Mouse (Mus musculus) right cerebral cortex, adult 2 months (tissue): ENCODE data around the gene Rad51d.
"Not testable (repeated sequence)": the region's sequence is repeated elsewhere in the genome, so short reads cannot be mapped to it uniquely, and the experiment has no call there.

Source experiments
- DNase-seq, 2 experiments: peaks; one replicate each; pipeline ENCODE4 v3.0.0; 2021 to 2022; ENCODE audit warnings: low spot score in 2 of 2

Gene Rad51d

DNA sequence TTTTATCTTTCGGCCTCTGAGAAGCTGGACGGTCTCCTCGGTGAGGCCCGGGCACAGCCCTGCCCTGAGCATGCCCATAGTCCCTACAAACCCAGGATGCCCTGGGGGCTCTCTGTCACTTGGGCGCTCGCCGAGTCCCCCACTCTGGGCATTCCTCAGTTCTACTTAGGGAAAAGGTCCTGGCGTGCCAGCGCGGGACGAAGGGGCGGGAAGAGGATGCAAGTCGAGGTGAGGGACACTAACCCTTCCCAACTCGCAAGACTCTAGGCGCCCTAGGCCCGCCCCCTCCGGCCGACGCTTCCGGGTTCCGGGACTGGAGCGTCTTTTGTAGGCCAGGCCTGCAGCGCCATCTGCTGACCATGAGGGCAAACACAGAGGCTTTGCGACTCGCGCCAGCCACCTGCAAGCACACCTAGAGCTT is at the start of gene Rad51d:
Rad51d (minus strand) TSS at position 273 of the 421 bp plus-strand sequence.
- DNase-seq: peak; percentile 92 to 93

DNA sequence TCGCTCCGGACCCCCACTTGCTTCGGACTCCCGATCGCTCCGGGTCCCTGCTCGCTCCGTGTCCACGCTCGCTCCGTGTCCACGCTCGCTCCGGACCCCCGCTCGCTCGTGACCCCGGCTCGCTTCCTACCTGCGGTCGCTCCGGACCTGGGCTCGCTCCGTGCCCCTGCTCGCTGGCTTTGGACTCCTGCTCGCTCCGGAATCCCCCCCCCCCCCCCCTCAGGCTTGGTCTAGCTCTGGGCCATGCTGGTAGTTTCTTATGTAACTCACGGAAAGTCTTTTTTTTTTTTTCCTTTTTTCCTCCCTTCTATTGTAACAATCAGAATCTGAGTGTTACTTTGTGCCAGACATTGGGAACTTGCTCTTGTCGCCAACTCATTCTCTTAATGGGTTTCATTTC is 42.8 kb upstream of the Rad51d start:
- no peak for DNase-seq

DNA sequence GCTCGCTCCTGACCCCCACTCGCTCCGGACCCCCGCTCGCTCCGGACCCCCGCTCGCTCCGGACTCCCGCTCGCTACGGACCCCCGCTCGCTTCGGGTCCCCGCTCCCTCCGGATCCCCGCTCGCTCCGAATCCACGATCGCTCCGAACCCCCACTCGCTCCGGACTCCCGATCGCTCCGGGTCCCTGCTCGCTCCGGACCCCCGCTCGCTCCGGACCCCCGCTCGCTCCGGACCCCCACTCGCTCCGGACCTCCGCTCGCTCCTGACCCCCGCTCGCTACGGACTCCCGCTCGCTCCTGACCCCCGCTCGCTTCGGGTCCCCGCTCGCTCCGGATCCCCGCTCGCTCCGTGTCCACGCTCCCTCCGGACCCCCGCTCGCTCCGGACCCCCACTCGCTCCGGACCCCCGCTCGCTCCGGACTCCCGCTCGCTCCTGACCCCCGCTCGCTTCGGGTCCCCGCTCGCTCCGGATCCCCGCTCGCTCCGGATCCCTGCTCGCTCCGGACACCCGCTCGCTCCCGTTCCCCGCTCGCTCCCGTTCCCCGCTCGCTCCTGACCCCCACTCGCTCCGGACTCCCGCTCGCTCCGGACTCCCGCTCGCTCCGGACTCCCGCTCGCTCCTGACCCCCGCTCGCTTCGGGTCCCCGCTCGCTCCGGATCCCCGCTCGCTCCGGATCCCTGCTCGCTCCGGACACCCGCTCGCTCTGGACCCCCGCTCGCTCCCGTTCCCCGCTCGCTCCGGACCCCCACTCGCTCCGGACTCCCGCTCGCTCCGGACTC is 41.4 kb upstream of the Rad51d start:
- not testable (repeated sequence) for DNase-seq

DNA sequence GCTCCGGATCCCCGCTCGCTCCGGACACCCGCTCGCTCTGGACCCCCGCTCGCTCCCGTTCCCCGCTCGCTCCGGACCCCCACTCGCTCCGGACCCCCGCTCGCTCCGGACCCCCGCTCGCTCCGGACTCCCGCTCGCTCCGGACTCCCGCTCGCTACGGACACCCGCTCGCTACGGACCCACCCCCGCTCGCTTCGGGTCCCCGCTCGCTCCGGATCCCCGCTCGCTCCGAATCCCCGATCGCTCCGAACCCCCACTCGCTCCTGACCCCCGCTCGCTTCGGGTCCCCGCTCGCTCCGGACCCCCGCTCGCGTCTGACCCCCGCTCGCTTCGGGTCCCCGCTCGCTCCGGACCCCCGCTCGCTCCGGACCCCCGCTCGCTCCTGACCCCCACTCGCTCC is 40.7 kb upstream of the Rad51d start:
- DNase-seq: not testable (repeated sequence)

DNA sequence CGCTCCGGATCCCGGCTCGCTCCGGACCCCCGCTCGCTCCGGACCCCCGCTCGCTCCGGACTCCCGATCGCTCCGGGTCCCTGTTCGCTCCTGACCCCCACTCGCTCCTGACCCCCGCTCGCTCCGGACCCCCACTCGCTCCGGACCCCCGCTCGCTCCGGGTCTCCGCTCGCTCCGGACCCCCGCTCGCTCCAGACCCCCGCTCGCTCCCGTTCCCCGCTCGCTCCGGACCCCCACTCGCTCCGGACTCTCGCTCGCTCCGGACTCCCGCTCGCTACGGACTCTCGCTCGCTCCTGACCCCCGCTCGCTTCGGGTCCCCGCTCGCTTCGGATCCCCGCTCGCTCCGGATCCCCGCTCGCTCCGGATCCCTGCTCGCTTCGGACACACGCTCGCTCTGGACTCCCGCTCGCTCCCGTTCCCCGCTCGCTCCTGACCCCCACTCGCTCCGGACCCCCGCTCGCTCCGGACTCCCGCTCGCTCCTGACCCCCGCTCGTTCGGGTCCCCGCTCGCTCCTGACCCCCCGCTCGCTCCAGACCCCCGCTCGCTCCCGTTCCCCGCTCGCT is 40.1 kb upstream of the Rad51d start:
- not testable (repeated sequence) for DNase-seq

DNA sequence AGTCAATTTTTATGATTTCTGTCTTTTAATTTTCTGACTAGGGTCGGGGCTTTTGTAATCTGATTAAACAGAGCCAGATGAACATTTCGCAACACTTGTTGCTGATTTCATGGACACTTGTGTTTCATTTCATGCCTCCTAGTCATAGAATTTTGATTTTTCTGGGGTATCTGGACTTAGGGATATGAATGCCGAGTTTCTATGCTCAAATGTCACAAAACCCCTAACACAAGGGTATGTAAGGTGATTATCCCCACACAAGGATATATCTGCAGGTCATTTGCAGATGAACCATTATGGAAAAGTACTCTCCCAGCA is 39.2 kb upstream of the Rad51d start:
- no peak for DNase-seq

DNA sequence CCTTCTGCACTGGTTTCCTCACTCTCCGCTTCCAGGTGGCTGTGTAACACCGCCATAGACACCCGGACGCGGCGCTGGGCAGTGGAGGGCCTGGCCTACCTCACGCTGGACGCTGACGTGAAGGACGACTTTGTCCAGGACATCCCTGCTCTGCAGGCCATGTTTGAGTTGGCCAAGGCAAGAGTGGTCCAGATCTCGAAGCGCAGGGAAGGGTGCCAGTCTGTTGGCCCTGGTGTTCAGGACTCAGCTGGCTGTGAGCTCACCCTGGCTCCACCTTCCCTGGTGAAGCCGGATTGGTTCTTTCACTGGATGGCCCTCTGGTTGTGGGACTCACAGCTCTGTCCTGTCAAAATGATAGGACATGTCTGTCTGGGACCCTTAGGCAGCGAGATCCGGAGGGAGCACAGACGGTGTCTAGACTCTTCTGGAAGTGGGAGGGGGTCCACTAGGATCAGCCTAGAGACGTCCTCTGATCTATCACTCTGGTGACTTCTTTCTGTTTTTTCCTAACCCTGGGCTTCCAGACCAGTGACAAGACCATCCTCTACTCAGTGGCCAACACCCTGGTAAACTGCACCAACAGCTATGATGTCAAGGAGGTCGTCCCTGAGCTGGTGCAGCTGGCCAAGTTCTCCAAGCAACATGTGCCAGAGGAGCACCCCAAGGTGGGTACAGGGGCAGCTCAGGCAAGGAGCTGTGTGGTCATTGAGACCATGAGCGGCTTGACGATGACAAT is 38.7 kb upstream of the Rad51d start:
- no peak for DNase-seq

DNA sequence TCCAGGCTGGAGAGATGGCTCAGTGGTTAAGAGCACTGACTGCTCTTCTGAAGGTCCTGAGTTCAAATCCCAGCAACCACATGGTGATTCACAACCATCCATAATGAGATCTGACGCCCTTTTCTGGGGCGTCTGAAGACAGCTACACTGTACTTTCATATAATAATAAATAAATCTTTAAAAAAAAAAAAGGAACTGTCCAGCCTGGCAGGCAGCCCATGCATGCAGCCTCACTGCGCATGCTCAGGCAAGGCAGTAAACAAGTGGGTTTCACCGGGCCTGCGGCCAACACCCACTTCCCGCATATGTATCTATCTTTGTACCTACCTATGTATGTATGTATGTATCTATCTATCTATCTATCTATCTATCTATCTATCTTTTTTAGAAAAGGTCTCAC is 33.5 kb upstream of the Rad51d start:
- DNase-seq: not testable (repeated sequence)

DNA sequence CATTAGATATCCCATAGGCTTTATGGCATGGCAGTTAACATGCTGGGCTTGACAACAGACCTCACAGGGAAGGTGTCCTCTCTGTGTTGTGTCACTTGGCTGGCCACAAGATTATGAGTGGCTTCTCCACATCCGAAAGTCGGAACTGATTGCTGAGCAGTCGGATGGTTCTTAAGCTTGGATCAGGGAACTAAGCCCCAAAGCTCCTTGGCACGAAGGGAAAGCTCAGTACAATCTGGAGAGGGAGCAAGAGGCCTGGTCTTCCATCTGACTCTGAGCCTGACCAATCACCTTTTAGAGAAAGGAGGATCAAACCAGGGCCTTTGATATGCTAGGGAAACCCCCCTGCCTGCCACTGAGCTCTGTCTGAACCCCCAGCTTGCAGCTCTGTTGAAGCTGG is 31.3 kb upstream of the Rad51d start:
- no peak for DNase-seq

DNA sequence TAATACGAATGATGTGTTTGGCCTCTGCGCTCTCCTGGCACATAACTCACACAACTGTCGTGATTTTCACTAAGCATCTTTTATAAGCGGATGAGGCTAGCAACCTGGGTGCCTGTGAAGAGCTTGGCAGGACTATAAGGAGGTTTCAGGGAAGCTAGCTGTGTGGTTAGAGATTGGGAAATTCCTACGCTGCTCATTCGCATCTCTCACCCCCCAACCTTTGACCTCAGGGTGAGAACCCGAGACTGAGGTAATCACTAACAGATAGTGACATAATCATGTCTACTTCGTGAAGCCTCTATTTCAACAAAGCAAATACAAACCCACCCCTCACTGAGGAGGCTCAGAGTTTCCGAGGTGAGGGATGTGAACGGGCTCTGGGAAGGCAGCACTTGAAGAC is 30.4 kb upstream of the Rad51d start:
- DNase-seq: no peak

DNA sequence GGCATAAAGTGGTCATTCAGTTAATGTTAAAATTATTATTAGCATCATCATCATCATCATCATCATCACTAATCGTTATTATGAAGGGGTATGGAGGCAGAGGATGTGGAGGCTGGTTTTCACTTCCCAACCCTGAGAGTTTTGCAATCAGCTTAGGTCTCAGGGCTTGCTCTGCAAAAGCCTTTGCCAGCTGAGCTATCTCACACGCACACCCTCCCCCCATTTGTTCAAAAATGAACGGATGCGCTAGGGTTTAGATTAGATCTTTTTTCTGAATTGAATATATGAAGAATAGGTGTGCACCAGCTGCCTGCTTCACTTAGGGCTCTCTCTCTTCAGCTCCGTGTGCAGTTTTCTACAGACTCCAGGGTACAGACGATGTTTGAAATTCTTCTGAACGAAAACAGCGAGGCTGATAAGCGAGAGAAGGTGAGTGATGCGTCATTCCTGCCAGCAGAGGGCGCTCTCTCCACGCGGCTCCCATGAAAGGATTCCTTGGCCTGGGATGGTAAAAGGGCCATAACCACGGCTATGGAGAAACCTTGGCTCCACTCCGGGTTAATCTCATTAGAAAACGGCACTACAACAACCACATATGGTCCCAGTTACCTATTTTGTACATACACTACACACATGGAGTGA is 24.4 kb upstream of the Rad51d start:
- peak; percentile 75 to 81 for DNase-seq

DNA sequence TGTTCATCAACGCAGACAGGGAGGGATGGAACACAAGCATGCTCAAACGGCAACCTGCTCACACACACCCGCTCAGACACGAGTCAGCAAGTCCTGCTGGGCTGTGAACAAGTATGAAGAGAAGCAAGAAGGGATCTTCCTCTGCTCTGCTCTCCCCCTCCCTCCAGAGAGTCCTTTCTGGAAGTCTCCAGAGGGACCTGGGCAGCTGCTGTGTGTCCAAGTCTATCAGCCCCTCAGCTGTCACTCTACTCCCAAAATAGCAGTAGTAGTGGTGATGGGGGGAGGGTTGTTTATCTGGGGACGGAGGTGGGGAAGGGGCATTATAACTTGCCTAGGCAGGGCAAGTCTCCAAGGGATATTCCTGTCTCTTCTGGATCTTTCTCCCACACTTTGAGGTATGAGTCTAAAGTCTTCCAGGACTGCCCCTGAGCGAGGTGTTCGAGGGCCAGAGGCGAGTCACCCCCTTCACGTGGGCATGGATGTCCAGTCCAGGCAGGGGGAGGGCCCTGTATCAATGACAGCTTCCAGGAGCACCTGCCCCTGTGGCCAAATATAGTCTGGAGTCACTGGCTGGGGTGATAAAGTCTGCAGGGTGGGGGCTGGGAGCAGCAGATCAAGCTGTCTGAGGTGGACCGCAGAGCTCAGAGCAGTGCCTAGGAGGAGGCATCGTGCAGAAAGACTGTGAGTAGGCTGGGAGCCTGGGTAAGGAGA is 20.4 kb upstream of the Rad51d start:
- DNase-seq: no peak

DNA sequence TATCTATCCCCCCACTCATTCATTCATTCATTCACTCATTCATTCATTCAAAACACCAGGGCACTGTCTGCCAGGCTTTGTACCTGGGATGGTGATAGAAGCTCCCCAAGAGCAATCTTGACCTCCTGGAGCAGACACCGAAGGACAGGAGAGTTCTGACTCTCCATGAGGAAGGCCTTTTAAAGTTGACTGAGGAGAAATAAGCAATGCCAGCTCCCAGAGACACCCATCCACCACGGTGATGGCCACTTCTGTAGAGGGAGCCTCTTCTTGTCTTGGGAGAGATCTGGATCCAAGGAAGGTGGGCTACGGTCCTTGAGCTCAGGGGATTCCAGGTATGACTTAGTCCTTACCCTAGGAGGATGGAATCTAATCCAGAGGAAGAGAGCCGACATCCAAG is 19.8 kb upstream of the Rad51d start, which contains the start of gene Unc45b:
Unc45b (plus strand) TSS at position 301 of the 400 bp plus-strand sequence.
- DNase-seq: no peak

DNA sequence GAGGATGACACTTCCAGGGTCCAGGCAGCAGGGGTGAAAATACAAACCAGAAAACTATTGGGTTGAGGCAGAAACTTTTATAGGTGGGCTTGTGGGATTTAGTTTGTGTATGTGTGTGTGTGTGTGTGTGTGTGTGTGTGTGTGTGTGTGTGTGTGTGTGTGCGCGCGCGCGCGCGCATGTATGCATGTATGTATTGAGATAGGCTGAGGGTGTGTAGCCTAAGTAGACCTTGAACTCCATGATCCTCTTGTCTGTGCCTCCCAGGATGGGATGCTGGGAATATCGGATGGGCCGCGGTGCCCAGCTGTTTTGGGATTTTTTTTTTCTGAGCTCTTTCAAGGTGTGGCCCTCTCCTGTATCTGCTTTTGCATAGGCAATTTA is 18.2 kb upstream of the Rad51d start:
- DNase-seq: no peak

DNA sequence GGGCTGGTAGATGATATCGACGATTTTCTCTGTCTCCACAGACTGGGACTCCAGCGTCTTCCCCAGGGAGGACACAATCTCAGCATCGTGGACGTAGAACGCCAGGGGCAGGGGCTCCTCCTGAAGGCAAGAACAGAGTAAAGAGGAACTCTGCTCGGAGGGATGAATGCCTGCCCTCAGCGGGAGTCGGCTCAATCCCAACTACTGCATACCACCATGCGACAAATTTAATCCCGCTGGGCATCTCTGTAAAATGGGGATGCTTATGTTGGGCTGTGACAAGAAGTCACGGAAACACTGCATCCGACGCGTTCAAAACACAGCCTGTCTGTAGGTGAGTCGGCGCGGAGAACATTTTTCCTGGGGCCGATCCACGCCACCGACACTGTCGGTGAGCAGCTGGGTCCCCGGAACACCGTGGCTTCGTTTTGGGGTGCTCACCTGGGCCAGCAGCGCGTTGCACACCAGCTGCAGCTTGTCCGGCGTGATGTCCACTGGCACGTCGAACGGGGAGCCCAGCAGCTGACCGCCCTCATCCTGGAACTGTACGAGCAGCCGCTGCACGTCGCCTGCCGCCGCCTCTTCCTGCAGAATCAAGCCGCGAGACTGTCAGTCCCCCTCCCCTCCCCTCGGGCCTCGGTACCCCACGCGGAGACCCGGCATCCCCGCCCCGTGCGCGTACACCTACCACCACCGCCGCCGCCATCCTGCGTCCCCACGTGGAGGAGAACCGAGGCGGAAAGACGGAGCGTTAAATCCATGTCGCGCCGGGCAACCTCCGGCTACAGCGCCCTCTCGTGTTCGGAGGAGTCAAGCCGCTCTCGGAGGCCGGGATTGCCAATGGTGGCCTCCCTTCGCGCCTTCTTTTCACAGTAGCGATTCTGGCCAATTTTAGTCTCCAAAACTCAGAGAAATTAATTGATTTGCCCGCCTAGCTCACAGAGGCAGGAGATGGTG is 17.5 kb upstream of the Rad51d start, which contains the start of gene Nle1:
Nle1 (minus strand) TSS at position 761 of the 957 bp plus-strand sequence.
- DNase-seq: peak; percentile 94 to 96

DNA sequence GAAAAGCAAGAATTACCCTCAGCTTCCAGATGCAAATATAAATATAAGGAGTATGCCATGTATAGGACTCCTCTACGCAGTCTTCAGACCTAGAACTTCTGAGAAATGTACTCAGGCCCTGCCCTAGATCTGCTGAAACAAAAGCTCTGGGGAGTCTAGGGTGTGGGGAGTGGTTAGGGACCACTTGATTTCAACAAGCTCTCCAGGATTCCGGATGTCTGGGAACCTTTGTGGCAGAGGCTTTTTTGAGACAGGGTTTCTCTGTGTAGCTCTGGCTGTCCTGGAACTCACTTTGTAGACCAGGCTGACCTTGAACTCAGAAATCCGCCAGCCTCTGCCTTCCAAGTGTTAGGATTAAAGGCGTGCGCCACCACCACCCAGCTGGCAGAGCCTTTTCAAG is 15.4 kb upstream of the Rad51d start:
- no peak for DNase-seq

DNA sequence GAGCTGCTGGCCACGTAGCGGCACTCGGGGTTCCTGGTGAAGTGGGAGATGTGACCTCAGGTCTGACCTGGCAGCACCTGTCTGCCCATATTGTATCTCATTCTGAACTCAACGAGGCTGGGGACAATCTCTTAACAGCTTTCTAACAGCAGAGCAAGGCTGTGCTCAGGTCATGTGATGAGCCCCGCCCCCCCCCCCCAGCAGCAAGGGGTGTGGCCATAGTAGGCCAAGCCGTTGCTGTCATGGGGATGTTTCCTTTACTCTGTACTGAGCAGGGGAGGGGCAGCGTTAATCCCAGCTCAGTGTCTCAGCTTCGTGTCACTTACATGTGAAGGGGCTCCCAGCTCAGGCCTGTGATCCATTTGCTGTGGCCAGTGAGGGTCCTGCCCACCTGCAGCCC is 14.5 kb upstream of the Rad51d start:
- DNase-seq: no peak

DNA sequence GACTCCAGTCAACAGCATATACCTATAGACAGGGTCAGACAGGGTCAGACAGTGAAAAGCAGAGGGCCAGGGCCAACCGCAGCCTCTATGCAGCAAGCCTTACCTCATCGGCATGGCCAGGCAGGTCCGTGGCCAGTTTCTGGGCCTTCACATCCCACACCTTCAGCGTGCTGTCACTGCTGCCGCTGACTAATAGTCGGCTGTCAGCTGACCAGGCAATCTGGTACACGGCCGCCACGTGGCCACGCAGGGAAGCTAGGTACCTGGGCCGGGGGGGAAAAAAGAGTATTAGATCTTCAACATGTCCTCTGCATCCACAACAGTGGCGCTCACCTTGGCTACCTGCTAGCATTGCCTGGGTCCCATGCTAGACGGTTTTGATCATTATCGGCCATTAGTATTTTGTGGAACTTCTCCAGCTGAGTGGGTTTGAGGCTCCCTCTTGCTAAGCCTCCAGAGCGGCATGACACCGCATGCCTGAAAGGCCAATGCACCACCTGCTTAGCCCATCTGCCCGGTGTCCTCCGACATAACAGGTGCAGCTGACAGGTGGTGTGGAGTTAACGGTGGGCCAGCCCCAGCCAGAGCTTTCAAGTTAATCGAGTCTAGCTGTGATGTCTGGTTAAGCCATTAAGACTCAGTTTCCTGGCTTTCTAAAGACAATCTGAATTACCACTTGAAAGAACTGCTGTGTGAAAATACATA is 11.3 kb upstream of the Rad51d start:
- DNase-seq: no peak

DNA sequence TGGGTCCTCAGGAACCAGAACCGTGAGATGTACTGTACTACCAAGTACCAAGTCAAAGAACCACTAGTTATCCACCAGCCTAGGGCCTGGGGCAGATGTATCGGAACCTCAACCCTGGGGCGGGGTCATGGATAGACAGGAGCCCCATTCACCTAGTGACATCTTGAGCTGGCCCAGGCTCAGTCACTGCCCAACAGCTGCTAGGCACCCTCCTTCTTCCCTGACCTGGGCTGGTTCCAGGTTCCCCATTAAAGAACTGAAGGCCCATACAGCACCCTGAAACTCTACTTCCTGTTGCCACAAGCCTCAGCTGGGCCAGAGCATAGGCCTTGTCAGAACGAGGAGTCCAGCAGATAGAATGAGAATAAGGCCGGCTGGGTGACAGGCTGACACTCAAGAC is 9.3 kb upstream of the Rad51d start:
- DNase-seq: no peak

DNA sequence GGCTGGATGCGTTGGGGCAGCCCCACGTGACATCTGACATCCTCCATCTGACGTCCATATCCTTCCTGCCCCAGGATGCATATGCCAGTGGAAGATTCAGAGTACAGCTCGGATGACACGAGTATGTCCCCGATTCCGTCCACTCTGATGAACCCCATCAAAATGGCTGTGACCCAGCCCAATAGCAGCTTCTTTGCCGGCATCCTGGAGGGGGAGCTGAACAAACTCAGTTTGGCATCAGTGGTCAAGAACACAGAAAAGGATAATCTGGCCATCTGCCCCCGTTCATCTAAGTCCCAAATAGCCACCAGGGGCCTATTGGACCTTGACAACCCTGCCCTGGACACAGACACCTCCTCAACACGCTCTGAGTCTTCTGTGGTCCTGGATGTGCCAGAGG is 7.1 kb upstream of the Rad51d start:
- no peak for DNase-seq
